Mouse (Mus musculus) heart, postnatal 0 days (tissue): ENCODE data around the gene Samd9l.
"Not testable (repeated sequence)": the region's sequence is repeated elsewhere in the genome, so short reads cannot be mapped to it uniquely, and the experiment has no call there.

ENCODE experiments used
- CTCF ChIP-seq: IDR thresholded peaks from 2 replicates; pipeline ENCODE4 v1.5.1; 2016; ENCODE audit warnings: antibody characterized with exemption, control low read depth, low read depth
- EP300 ChIP-seq: IDR thresholded peaks from 2 replicates; pipeline ENCODE4 v1.6.1; 2016; ENCODE audit warnings: antibody characterized with exemption, low read depth

GRCm38 (mm10) chr6:3395921-3396611, 3.3 kb downstream of the Samd9l start:
- TF ChIP-seq CTCF, EP300: not testable (repeated sequence)
